Mouse (Mus musculus): ENCODE measurements at regions not wholly inside any gene's neighbourhood (a gene's known extent, or its start where the extent isn't known, plus 50 kb on each side); places are given as distances from the start of the nearest gene placed in this dataset.

- no peak for ATAC-seq (ENCODE audit: low FRiP score)
- H3K27me3 ChIP-seq (ENCODE audit: insufficient read depth, low read length): no peaks in the 10 kb centered on the region
- 39% methylated on average over 2 of the region's 2 CpGs for WGBS
These were observed 172.1 kb upstream of the Bmper start for GRCm38 (mm10) chr9:23050751-23051150.

GRCm38 (mm10) chr9:23059526-23059925 lies 163.3 kb upstream of the Bmper start:
- WGBS: 83% methylated on average over 4 of the region's 4 CpGs
- Histone ChIP-seq H3K27me3 (ENCODE audit: insufficient read depth, low read length) (no peaks in the 10 kb centered on the region), H3K4me1 (ENCODE audit: insufficient read depth, low read length) (peaks cover 2% of the 10 kb centered on the region; the same call in 1 of the 2 replicates), H3K27ac (ENCODE audit: low read depth, low read length) (no peak overlapping the region), H3K9ac (replicated peaks; ENCODE audit: low read length, poor library complexity, severe bottlenecking) (no peak overlapping the region), H3K4me2 (ENCODE audit: low read depth, low read length, poor library complexity, severe bottlenecking) (no peak overlapping the region), H3K36me3 (ENCODE audit: insufficient read depth, low read length) (no peaks in the 10 kb centered on the region), H3K4me3 (ENCODE audit: low read depth, low read length) (no peak overlapping the region), H3K9me3 (ENCODE audit: low read length) (no peaks in the 10 kb centered on the region)
- TF ChIP-seq CTCF (IDR thresholded peaks at IDR 0.05): no peak
- DNase-seq (ENCODE audit: low spot score) (no peak), ATAC-seq (ENCODE audit: low FRiP score) (no peak)

More at GRCm38 (mm10) chr9:23050751-23051150, 172.1 kb upstream of the Bmper start:
- no peak for DNase-seq (ENCODE audit: low spot score)
- H3K4me1 ChIP-seq (ENCODE audit: insufficient read depth, low read length): 0 out of 2 replicates have a peak, but pooled peaks cover 3% of the 10 kb centered on the region
- no peak overlapping the region for H3K4me2 ChIP-seq (ENCODE audit: low read depth, low read length, poor library complexity, severe bottlenecking)
- no peak overlapping the region for H3K9ac ChIP-seq (replicated peaks; ENCODE audit: low read length, poor library complexity, severe bottlenecking)
- no peak overlapping the region for H3K4me3 ChIP-seq (ENCODE audit: low read depth, low read length)
- no peaks in the 10 kb centered on the region for H3K36me3 ChIP-seq (ENCODE audit: insufficient read depth, low read length)
- no peak for TF ChIP-seq CTCF (IDR thresholded peaks at IDR 0.05)
- H3K9me3 ChIP-seq (ENCODE audit: low read length): no peaks in the 10 kb centered on the region
- H3K27ac ChIP-seq (ENCODE audit: low read depth, low read length): no peak overlapping the region

- no peaks in the 10 kb centered on the region for H3K9me3 ChIP-seq (ENCODE audit: low read length)
- H3K4me2 ChIP-seq (ENCODE audit: low read depth, low read length, poor library complexity, severe bottlenecking): no peak overlapping the region
- H3K9ac ChIP-seq (replicated peaks; ENCODE audit: low read length, poor library complexity, severe bottlenecking): no peak overlapping the region
- ATAC-seq (ENCODE audit: low FRiP score) (no peak), DNase-seq (ENCODE audit: low spot score) (no peak)
- H3K4me1 ChIP-seq (ENCODE audit: insufficient read depth, low read length): peaks cover 2% of the 10 kb centered on the region; the same call in 1 of the 2 replicates
- H3K27me3 ChIP-seq (ENCODE audit: insufficient read depth, low read length): no peaks in the 10 kb centered on the region
- no peak for TF ChIP-seq CTCF (IDR thresholded peaks at IDR 0.05)
- no peaks in the 10 kb centered on the region for H3K36me3 ChIP-seq (ENCODE audit: insufficient read depth, low read length)
- H3K4me3 ChIP-seq (ENCODE audit: low read depth, low read length): no peak overlapping the region
- no peak overlapping the region for H3K27ac ChIP-seq (ENCODE audit: low read depth, low read length)
These were observed 162.3 kb upstream of the Bmper start for GRCm38 (mm10) chr9:23060526-23060925.

DNA sequence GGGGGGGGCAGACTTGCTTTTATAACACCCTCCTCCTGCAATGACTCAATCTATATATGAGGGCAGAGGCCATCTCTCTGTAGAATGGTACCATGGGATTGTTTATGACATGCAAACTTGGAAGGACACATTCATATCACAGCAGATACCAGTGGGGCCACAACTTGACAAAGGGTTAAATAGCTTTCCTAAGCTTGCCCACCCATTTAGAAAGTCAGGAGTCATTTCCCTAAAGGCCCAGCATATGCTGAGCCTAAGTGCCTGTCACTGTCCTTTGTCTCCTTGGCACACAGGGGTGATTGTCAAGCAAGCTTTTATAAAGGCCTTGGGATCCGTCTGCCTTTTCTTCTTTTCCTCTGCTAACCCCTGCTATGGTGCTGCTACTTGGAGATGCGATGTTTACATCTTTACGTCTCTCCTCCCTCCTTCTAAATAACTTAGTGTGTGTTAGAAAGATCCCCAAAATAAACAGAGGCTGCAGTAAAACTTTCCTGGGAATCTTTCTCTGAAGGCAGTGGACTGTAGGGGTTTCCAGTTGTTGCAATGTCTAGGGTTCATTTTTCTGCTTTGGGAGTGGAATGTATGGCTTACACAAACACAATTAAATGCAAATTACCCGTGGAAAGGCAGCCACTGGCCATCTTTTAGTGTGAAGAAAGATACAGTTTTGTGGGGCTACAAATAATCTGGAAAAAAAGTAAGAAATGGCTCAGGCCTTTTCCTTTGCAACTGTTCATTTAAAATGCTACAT lies 161.5 kb upstream of the Bmper start:
- no peak for DNase-seq (ENCODE audit: low spot score)

DNA sequence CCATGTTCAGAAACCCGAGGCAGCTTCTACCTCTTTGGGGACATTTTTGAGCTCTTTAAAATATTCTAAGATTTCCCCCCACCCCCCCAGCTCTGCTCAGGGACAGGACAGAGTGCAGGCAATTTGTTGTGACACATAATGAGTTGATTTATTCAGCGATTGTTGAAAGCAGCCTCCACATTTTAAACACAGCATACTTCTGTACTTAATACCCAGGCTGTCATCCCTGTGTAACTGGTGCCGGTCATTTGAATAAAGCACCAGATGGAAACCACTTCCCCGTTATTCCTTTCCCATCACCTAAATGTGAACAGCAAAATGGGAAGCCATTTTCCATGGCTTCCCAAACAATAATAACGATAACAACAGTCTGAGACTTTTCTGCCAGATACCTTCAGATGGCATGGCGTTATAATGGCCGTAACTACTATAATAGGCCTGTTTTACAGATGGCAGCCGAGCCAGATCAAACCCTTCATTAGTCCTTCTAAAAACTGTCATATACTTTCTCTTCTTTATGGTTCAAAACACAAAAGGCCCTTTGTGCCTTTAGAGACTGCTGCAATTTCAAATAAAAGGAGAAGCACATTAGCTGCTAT lies 160.7 kb upstream of the Bmper start:
- Histone ChIP-seq H3K27me3 (ENCODE audit: insufficient read depth, low read length) (no peaks in the 10 kb centered on the region), H3K4me2 (ENCODE audit: low read depth, low read length, poor library complexity, severe bottlenecking) (no peak overlapping the region), H3K4me1 (ENCODE audit: insufficient read depth, low read length) (peaks cover 2% of the 10 kb centered on the region; the same call in 1 of the 2 replicates), H3K36me3 (ENCODE audit: insufficient read depth, low read length) (no peaks in the 10 kb centered on the region), H3K9me3 (ENCODE audit: low read length) (no peaks in the 10 kb centered on the region), H3K9ac (replicated peaks; ENCODE audit: low read length, poor library complexity, severe bottlenecking) (no peak overlapping the region), H3K27ac (ENCODE audit: low read depth, low read length) (no peak overlapping the region), H3K4me3 (ENCODE audit: low read depth, low read length) (no peak overlapping the region)
- DNase-seq (ENCODE audit: low spot score) (no peak), ATAC-seq (ENCODE audit: low FRiP score) (no peak)
- 27% methylated on average over 8 of the region's 8 CpGs for WGBS
- TF ChIP-seq CTCF (IDR thresholded peaks at IDR 0.05): no peak

More for the DNA sequence above, 161.5 kb upstream of the Bmper start:
- no peaks in the 10 kb centered on the region for H3K9me3 ChIP-seq (ENCODE audit: low read length)
- no peak overlapping the region for H3K27ac ChIP-seq (ENCODE audit: low read depth, low read length)
- TF ChIP-seq CTCF (IDR thresholded peaks at IDR 0.05): no peak
- H3K4me1 ChIP-seq (ENCODE audit: insufficient read depth, low read length): peaks cover 2% of the 10 kb centered on the region; the same call in 1 of the 2 replicates
- ATAC-seq (ENCODE audit: low FRiP score): no peak
- H3K4me3 ChIP-seq (ENCODE audit: low read depth, low read length): no peak overlapping the region
- no peak overlapping the region for H3K9ac ChIP-seq (replicated peaks; ENCODE audit: low read length, poor library complexity, severe bottlenecking)
- WGBS: 26% methylated on average over 4 of the region's 4 CpGs
- no peaks in the 10 kb centered on the region for H3K36me3 ChIP-seq (ENCODE audit: insufficient read depth, low read length)
- H3K4me2 ChIP-seq (ENCODE audit: low read depth, low read length, poor library complexity, severe bottlenecking): no peak overlapping the region
- no peaks in the 10 kb centered on the region for H3K27me3 ChIP-seq (ENCODE audit: insufficient read depth, low read length)

Measured in midbrain, postnatal 0 days (tissue).